Mouse (Mus musculus): ENCODE results near the gene Rabep2.
"Not testable (repeated sequence)": the region's sequence is repeated elsewhere in the genome, so short reads cannot be mapped to it uniquely, and the experiment has no call there.

DNA sequence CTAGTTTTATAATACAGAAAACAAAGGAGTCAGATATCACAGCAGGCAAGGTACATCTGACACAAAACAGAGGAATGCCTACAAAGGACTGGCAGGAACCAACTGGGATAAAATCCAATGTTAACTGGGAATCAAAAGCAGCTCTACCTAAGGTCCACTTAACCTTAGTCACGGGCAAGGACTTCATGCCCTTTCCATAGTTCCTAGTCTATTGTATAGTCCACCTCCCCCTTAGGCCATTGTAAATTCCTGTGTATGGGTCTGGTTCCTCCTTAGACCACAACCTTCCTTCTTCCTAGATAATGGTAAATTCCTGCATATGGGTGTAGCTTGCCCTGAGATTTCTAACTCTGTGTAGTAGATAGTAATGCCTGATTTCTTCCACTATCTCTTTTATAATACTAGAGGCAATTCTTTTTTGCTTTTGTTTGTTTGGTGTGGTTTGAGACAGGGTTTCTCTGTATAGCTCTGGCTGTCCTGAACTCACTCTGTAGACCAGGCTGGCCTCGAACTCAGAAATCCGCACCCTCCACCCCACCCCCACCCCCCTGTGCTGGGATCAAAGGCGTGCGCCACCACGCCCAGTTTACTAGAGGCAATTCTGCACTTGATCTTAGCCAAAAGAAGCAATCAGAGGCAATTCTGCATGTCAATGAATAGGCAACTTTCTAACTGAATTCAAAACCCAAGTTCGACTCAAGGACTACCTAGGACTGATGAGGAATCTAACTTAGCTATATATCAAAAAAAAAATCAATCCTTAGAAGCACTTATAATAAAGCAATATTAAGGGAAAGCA, 36.3 kb upstream of the Rabep2 start:
- not testable (repeated sequence) for TF ChIP-seq CTCF (IDR thresholded peaks at IDR 0.05; ENCODE audit: low read depth, low read length); POLR2A (IDR thresholded peaks at IDR 0.05; ENCODE audit: borderline replicate concordance, low read depth, low read length)
